Mouse (Mus musculus) G1E (cell line): ENCODE measurements around the gene Sec16a.

ENCODE experiments used
- CTCF ChIP-seq: IDR thresholded peaks from 2 replicates; pipeline ENCODE4 v1.5.1; 2012; ENCODE audit warnings: low read depth, low read length, inconsistent platforms, mixed read lengths
- POLR2AphosphoS5 ChIP-seq: IDR thresholded peaks from 2 replicates; pipeline ENCODE4 v1.6.1; 2012; ENCODE audit warnings: low read depth, low read length, inconsistent platforms; ENCODE audit not compliant: insufficient replicate concordance

DNA sequence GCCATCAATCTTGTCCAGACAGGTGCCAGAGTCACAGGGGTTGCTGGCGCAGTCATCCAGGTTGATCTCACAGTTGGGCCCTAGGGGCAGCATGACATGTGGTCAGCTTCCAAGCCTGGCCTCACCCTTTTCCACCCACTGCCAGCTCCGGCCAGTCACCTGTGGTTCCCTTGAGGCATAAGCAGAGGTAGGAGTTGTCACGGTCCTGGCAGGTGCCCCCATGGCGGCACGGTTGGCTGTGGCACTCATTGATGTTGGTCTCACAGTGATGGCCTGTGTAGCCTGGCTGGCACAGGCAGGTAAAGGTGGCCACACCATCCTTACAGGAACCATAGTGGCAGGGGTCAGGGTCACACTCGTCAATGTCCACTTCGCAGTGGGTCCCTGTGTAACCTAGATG is 32.9 kb upstream of the Sec16a start:
- TF ChIP-seq CTCF = 0 out of 2 replicates have a peak, but pooled peaks have one; percentile 3
- TF ChIP-seq POLR2AphosphoS5 = no peak
